Mouse (Mus musculus): ENCODE measurements at regions not wholly inside any gene's neighbourhood (a gene's known extent, or its start where the extent isn't known, plus 50 kb on each side); places are given as distances from the start of the nearest gene placed in this dataset.
A peak's percentile ranks its signal among the peaks of the same experiment; 100 is the strongest.

GRCm38 (mm10) chr9:118204456-118204855 is 54.5 kb upstream of the Cmc1 start:
- DNase-seq (ENCODE audit: low spot score in 2 of 2): no peak
- intact Hi-C loops (cut with DNase I): no loop called here

DNA sequence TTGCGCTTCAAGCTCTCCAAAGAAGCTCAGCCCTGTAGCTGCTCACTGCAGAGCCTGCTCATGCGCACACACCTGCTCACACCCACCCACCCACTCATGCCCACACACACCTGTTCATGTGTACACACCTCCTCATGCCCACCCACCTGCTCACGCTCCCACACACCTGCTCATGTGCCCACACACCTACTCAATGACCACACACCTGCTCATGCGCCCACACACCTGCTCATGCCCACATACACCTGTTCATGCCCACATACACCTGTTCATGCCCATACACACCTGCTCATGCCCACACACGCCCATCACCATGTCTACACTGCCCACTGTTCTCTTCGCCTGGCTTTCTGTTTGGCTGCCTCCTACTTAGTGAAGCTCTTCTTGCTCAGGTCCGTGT is 56.5 kb upstream of the Cmc1 start:
- intact Hi-C loops (cut with DNase I): no loop called here
- no peak for DNase-seq (ENCODE audit: low spot score in 2 of 2)

- intact Hi-C loops (cut with DNase I): no loop called here
- peak in 1 of 2 experiments; percentile 57 for DNase-seq (ENCODE audit: low spot score in 2 of 2)
These were observed 69.7 kb upstream of the Cmc1 start for GRCm38 (mm10) chr9:118219696-118220095.

GRCm38 (mm10) chr9:118221186-118221585 is 71.2 kb upstream of the Cmc1 start:
- intact Hi-C loops (cut with DNase I): no loop called here
- DNase-seq (ENCODE audit: low spot score in 2 of 2): no peak

DNA sequence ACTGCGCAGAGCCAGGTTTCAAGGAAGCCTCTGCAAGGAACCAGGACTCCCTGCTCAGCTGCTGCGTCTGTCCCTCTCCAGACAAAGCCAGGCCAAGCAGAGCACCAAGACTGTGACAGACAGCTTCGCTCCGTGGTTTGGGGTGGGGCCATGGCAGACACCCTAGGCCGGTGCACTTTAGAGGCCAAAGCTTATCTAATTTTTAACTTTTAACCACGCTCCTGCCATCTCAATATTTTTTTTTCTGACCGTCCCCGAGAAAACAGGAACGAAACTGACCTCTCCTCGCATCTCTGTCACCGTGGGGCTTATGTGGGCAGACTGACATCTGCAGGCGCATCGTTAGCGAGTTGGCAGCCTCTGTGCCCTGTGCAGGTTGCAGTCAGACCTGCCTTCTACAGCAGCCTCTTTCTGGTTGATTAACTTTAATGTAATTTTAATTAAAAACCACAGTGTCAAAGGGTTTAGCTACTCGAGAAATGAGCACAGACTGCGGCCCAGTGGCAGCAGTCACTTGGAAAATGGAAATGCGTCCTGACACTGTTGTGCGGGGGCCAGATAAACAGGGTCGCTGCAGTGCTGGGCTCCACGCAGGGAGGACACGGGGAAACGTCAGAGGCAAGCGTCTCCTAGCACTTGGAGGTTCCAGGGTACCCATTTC is 77.6 kb upstream of the Cmc1 start:
- intact Hi-C loops (cut with DNase I): no loop called here
- DNase-seq (ENCODE audit: low spot score in 2 of 2): no peak

- intact Hi-C loops (cut with DNase I): no loop called here
- DNase-seq (ENCODE audit: low spot score in 2 of 2): no peak
These were observed 78.9 kb upstream of the Cmc1 start for GRCm38 (mm10) chr9:118228691-118229427.

- intact Hi-C loops (cut with DNase I): no loop called here
- DNase-seq (ENCODE audit: low spot score in 2 of 2): no peak
These were observed 90.7 kb upstream of the Cmc1 start for GRCm38 (mm10) chr9:118240711-118241110.

- intact Hi-C loops (cut with DNase I): no loop called here
These were observed 97.0 kb upstream of the Cmc1 start for GRCm38 (mm10) chr9:118246820-118247628.

GRCm38 (mm10) chr9:118253829-118254228 is 103.9 kb upstream of the Cmc1 start:
- intact Hi-C loops (cut with DNase I): no loop called here

More at GRCm38 (mm10) chr9:118246820-118247628, 97.0 kb upstream of the Cmc1 start:
- DNase-seq (ENCODE audit: low spot score in 2 of 2): no peak

DNA sequence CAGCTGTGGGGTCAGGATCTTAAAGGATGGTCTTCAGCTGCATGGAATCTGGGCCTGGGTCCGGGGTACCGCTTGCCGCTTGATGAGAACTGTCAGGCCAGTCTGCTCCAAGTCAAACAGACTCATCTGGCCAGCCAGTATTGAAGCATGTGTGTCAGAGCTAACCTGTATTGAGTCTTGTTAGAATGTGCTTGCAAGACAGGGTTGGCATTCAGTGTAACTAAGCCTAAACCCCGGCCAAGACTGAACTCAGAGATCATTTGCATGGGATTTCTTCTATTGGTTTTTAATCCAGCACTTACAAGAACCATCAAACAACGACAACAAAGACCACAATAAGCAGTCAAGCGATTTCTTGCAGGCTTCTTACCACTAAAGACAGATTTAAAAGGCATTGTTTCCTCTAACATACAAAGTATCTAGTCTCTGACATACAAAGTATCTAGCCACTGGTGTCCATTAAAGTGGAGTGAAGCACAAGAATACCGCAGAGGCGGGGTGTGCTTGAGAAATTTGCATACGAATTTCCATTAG is 105.3 kb upstream of the Cmc1 start:
- no peak for DNase-seq (ENCODE audit: low spot score in 2 of 2)
- intact Hi-C loops (cut with DNase I): no loop called here

More at GRCm38 (mm10) chr9:118253829-118254228, 103.9 kb upstream of the Cmc1 start:
- DNase-seq (ENCODE audit: low spot score in 2 of 2): no peak

GRCm38 (mm10) chr9:118255751-118256266 is 105.8 kb upstream of the Cmc1 start:
- intact Hi-C loops (cut with DNase I): no loop called here
- DNase-seq (ENCODE audit: low spot score in 2 of 2): no peak

DNA sequence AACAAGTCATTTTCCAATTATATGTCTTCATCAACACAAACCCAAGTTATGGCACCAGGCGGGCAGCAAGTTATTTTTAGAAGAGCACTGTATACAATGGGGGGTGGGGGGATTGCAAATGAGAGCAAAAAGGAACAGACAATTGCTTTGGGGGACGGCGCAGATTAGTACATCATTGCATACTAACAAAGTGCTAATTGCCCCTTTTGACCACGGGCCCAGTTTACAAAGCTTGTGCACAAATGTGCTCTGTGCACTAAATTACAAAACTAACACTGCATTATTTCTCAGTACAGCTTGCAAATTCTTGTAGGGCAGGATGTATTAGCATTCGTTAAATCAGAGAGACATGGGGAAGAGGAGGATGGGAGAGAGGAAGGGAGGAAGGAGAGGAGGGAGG is 116.3 kb upstream of the Cmc1 start:
- no peak for DNase-seq (ENCODE audit: low spot score in 2 of 2)
- intact Hi-C loops (cut with DNase I): no loop called here

DNA sequence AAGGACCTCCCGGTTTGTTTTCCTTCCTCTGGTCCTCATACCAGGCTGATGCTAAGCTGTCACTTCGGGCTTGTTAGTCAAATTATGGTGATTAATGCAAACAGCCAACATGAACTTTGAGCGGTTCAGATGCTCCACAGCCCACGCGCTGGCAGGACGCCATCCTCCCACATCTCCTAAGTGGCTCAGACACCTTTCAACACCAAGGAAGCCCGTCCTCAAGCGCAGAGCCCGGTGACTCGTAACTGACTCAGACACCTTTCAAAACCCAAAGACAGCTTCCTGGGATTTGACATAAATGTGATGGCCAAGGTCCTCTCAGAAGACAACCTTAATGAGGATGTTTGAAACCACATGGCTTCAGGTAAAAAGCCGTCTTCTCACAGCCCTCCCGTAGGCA is 121.7 kb upstream of the Cmc1 start:
- intact Hi-C loops (cut with DNase I): no loop called here
- DNase-seq (ENCODE audit: low spot score in 2 of 2): no peak

DNA sequence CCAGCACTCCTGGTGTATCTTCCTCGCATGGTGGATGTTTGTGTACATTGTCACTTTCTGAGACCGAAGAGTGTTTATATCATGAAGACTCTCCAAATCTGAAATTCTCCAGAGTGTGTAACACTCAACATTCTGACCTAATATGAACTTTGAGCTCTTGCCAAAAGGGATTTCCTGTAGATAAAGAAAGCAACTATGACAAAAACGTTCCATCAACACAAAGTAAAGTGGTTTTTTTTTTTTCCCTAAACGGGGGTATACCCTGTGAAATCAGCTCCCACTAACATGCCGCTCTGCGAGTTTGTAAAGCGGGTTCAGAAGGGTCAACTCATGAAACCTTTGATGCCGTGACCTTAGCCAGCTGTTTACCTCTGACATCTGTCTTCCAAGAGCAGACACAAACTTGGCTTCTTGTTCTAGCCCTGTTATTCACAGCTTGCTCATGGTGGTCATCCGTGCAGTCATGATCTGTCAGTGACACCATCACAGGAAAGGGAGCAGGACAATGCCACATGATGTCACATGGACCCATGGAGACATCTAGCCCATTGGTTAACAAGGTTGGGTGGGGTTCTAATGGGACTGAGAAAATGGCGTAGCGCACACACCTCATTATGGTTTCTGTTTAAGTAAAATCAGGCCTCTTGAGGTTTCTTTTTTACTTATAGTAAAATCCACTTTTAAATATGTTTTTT is 122.9 kb upstream of the Cmc1 start:
- intact Hi-C loops (cut with DNase I): no loop called here
- no peak for DNase-seq (ENCODE audit: low spot score in 2 of 2)

- DNase-seq (ENCODE audit: low spot score in 2 of 2): no peak
- intact Hi-C loops (cut with DNase I): no loop called here
These were observed 135.5 kb upstream of the Cmc1 start for GRCm38 (mm10) chr9:118285481-118285880.

GRCm38 (mm10) chr9:118287606-118288005 is 137.6 kb upstream of the Cmc1 start:
- DNase-seq (ENCODE audit: low spot score in 2 of 2): no peak
- intact Hi-C loops (cut with DNase I): no loop called here

DNA sequence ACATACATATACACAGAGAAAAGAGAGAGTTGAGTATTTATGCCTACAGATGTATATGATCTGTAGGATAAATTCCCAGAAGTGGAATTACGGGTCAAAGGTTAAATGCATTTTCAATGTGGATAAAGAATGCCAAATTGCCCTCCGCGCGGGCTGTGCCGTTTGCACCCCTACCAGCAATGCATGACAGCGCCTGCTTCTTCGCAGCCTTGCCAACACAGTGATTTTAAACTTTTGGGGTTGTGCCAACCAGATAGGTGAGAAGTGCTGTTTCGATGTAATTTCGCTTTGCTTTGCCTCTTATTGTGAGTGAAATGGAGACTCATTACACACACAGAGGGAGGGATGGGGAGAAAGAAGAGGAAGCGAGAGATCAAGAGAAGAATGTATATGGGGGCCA is 142.9 kb upstream of the Cmc1 start:
- DNase-seq (ENCODE audit: low spot score in 2 of 2): no peak
- intact Hi-C loops (cut with DNase I): no loop called here

GRCm38 (mm10) chr9:118294011-118294410 is 144.0 kb upstream of the Cmc1 start:
- no peak for DNase-seq (ENCODE audit: low spot score in 2 of 2)
- intact Hi-C loops (cut with DNase I): no loop called here

- no peak for DNase-seq (ENCODE audit: low spot score in 2 of 2)
- intact Hi-C loops (cut with DNase I): no loop called here
These were observed 152.9 kb upstream of the Cmc1 start for GRCm38 (mm10) chr9:118302785-118303384.

Measured in left cerebral cortex, postnatal 25 days (tissue).